Mouse (Mus musculus): ENCODE data around the gene Spocd1. TPM values are rescaled to one million over a fixed set of nuclear protein-coding genes. Genes with fewer than 3 reads are reported as not detected.

The Spocd1 gene
- polyA plus RNA-seq, 1 experiment from 2014 or later, result 0.47 TPM

DNA sequence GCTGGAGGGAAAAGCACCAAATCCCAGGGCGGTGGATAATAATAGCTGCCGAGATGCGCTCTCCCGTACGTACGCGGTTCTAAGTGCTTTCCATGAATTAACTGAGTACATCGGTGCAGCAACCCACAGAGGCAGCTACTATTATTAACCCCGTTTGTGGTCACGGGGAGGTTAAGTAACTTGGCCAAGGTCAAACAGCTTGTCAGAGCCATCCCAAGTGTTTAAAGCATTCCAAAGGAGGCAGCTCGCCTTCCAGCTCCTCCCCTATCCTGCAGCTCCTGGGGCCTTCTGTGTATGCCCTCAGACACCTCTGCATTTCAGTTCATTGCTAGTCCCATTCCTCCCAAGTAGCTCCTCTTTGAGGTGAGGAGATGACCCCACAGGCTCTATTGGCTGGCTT, 36.2 kb downstream of the Spocd1 start:
- Histone ChIP-seq H3K4me2 (ENCODE audit: low read length) (no peak overlapping the region), H3K4me3 (ENCODE audit: control insufficient read depth in 1 of 2, insufficient read depth in 1 of 2, low read depth in 1 of 2, low read length in 2 of 2) (no peak overlapping the region), H3K9me3 (ENCODE audit: control insufficient read depth, low read length) (no peaks in the 10 kb centered on the region), H3K27ac (replicated peaks in 1 of 2; ENCODE audit: control insufficient read depth in 1 of 2, insufficient read depth in 1 of 2, low read depth in 2 of 2, low read length in 2 of 2) (no peak overlapping the region), H3K4me1 (ENCODE audit: control insufficient read depth in 2 of 2, insufficient read depth in 2 of 2, low read length in 2 of 2) (peaks cover 13 to 21% of the 10 kb centered on the region in 2 experiments), H3K9ac (ENCODE audit: low read length) (no peak overlapping the region), H3K36me3 (ENCODE audit: control insufficient read depth, insufficient read depth, low read length) (no peaks in the 10 kb centered on the region), H3K27me3 (ENCODE audit: control insufficient read depth, insufficient read depth, low read length) (no peaks in the 10 kb centered on the region)
- ATAC-seq (ENCODE audit: insufficient number of reproducible peaks, insufficient read depth, low FRiP score, low read depth), result no peak
- 22% methylated on average over 11 of the region's 11 CpGs for WGBS

DNA sequence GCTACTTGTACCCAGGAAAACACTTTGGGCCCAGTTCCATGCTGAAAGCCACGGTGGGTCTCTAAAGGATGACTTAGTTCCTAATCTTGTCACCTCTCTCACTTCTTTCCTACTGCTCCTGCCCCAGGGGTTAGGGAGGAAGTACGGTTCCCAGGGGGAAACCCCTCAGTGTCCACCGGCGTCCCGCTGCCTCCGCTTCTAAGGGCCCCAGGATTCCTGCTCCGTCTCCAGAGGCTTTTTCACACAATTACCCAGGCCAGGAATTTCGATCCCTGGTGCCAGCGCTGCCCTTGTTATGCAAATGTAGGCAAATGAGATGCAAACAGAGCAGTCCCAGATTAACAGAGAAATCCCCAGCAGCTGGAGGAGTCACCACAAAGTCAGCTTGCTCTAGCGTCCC, 37.2 kb downstream of the Spocd1 start:
- no peak overlapping the region for H3K4me3 ChIP-seq (ENCODE audit: control insufficient read depth in 1 of 2, insufficient read depth in 1 of 2, low read depth in 1 of 2, low read length in 2 of 2)
- no peak overlapping the region for H3K4me2 ChIP-seq (ENCODE audit: low read length)
- H3K9ac ChIP-seq (ENCODE audit: low read length), result no peak overlapping the region
- H3K27ac ChIP-seq (replicated peaks in 1 of 2; ENCODE audit: control insufficient read depth in 1 of 2, insufficient read depth in 1 of 2, low read depth in 2 of 2, low read length in 2 of 2), result no peak overlapping the region
- WGBS, result 50% methylated on average over 10 of the region's 10 CpGs
- H3K4me1 ChIP-seq (ENCODE audit: control insufficient read depth in 2 of 2, insufficient read depth in 2 of 2, low read length in 2 of 2), result peaks cover 13 to 18% of the 10 kb centered on the region in 2 experiments
- no peaks in the 10 kb centered on the region for H3K9me3 ChIP-seq (ENCODE audit: control insufficient read depth, low read length)
- H3K36me3 ChIP-seq (ENCODE audit: control insufficient read depth, insufficient read depth, low read length), result no peaks in the 10 kb centered on the region
- ATAC-seq (ENCODE audit: insufficient number of reproducible peaks, insufficient read depth, low FRiP score, low read depth), result no peak
- H3K27me3 ChIP-seq (ENCODE audit: control insufficient read depth, insufficient read depth, low read length), result no peaks in the 10 kb centered on the region

DNA sequence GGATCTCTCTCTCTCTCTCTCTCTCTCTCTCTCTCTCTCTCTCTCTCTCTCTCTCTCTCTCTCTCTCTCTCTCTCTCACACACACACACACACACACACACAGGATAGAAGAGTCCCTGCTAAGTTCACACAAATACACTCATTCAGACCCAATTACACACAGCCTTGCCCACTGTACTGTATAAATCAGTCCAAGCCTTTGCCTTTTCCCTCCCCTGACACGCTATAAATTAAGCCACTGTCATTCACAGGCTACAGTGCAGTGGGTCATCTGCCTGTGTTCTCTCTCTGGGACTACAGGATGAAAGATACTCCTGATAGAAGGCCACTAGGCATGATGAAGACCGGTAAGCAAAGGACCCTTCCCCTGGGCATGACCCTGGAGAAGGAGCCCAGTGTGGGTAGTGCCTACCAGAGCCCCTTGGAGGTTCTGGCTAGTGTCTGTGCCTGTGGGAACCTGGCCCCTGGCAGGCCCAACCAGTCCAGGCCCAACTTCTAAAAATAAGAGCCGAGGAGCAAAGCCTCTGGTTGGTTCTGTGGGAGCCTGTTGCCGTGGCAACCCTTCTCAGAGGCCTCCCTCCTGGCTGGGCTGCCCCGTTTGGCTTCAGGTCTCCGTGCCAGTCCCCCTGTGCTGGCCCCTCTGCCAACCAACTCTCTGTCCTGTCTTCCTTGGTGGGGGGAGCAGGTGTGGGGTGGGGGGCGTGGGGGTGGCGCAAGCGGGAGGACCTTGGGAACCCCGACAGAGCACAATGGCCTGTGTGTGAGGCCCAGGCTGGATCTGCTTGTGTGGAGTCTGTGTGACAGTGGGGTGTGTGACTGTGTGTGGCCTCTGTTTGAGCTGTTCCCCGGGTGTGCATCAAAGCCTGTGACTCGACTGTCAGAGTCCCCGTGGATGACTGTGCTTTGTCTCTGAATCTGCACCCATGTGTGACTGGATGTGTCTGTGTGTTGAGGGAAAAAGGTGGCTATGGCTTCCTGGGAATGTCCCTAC, 38.3 kb downstream of the Spocd1 start:
- Histone ChIP-seq H3K36me3 (ENCODE audit: control insufficient read depth, insufficient read depth, low read length) (no peaks in the 10 kb centered on the region), H3K9ac (ENCODE audit: low read length) (no peak overlapping the region), H3K27me3 (ENCODE audit: control insufficient read depth, insufficient read depth, low read length) (no peaks in the 10 kb centered on the region; the same call in 1 of the 2 replicates), H3K4me3 (ENCODE audit: control insufficient read depth in 1 of 2, insufficient read depth in 1 of 2, low read depth in 1 of 2, low read length in 2 of 2) (no peak overlapping the region), H3K27ac (replicated peaks in 1 of 2; ENCODE audit: control insufficient read depth in 1 of 2, insufficient read depth in 1 of 2, low read depth in 2 of 2, low read length in 2 of 2) (no peak overlapping the region), H3K4me2 (ENCODE audit: low read length) (no peak overlapping the region), H3K4me1 (ENCODE audit: control insufficient read depth in 2 of 2, insufficient read depth in 2 of 2, low read length in 2 of 2) (peaks cover 13 to 18% of the 10 kb centered on the region in 2 experiments), H3K9me3 (ENCODE audit: control insufficient read depth, low read length) (no peaks in the 10 kb centered on the region)
- 0 out of 2 replicates have a peak, but pooled peaks have one; percentile 35 for ATAC-seq (ENCODE audit: insufficient number of reproducible peaks, insufficient read depth, low FRiP score, low read depth)
- WGBS, result 49% methylated on average over 13 of the region's 13 CpGs

DNA sequence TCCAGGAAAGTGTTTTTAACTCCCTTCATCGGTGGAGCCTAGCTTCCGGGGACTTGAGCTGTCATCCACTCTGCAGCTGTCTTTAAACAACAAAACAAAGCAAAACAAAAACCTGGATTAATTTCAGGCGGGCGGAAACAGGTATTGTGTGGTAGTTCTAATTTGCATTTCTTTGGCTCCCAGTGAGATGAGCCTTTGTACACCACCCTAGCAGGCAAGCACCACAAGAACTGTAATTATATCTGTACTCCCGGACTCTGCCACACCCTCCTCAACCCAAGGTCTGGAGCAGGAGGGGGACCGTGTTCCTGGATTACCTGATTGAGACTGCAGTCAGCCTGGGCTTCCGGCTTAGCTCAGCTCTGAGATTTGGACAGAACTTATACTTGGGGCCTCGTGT, 41.1 kb downstream of the Spocd1 start:
- Histone ChIP-seq H3K9ac (ENCODE audit: low read length) (no peak overlapping the region), H3K27ac (replicated peaks in 1 of 2; ENCODE audit: control insufficient read depth in 1 of 2, insufficient read depth in 1 of 2, low read depth in 2 of 2, low read length in 2 of 2) (no peak overlapping the region), H3K9me3 (ENCODE audit: control insufficient read depth, low read length) (no peaks in the 10 kb centered on the region), H3K4me3 (ENCODE audit: control insufficient read depth in 1 of 2, insufficient read depth in 1 of 2, low read depth in 1 of 2, low read length in 2 of 2) (no peak overlapping the region), H3K4me2 (ENCODE audit: low read length) (no peak overlapping the region), H3K36me3 (ENCODE audit: control insufficient read depth, insufficient read depth, low read length) (no peaks in the 10 kb centered on the region), H3K4me1 (ENCODE audit: control insufficient read depth in 2 of 2, insufficient read depth in 2 of 2, low read length in 2 of 2) (peaks cover 10 to 13% of the 10 kb centered on the region in 2 experiments; a peak in 3 of 4 replicates), H3K27me3 (ENCODE audit: control insufficient read depth, insufficient read depth, low read length) (peaks cover 10% of the 10 kb centered on the region)
- 66% methylated on average over 8 of the region's 8 CpGs for WGBS
- no peak for ATAC-seq (ENCODE audit: insufficient number of reproducible peaks, insufficient read depth, low FRiP score, low read depth)

DNA sequence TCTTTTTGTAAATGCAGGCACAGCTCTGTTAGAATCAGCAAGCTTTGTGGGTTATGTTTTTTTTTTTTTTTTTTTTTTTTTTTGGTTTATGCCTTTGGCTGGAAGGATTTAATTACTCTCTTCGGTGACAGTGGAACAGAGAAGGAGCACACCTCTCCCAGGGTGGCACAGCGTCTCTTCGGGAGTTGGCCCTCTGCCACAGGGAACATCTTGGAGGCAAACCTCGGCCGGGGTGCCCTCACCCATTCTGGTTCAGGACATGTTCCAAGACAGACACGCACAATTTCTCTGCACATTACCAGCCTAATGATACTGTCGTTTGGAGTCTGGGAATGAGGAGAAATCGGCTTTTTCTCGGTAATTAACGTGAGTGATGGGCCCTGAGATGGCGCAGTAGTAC, 41.8 kb downstream of the Spocd1 start:
- peaks cover 10% of the 10 kb centered on the region for H3K27me3 ChIP-seq (ENCODE audit: control insufficient read depth, insufficient read depth, low read length)

DNA sequence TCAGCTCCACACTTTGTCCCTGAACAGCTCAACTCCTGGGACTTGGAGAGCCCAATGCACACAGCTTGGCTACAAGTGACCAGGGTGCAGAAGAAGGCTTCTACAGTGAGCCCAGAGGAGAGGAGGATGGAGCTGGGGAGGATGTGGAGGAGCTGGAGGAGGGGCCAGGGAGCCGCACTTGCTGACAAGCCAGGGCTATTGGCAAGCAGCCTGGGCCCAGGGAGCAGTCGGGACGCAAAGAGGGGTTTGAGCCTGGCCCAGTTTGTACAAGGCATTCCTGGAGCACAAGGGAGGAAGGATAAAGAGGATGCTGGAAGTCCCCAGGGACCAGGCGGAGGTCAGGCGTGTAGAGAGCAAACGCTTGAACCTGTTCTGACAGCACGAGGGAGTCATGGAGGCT, 42.9 kb downstream of the Spocd1 start:
- no peak overlapping the region for H3K4me2 ChIP-seq (ENCODE audit: low read length)
- WGBS, result 29% methylated on average over 7 of the region's 7 CpGs
- no peaks in the 10 kb centered on the region for H3K36me3 ChIP-seq (ENCODE audit: control insufficient read depth, insufficient read depth, low read length)
- H3K27me3 ChIP-seq (ENCODE audit: control insufficient read depth, insufficient read depth, low read length), result peaks cover 10% of the 10 kb centered on the region
- peaks cover 7 to 10% of the 10 kb centered on the region in 2 experiments; a peak in 3 of 4 replicates for H3K4me1 ChIP-seq (ENCODE audit: control insufficient read depth in 2 of 2, insufficient read depth in 2 of 2, low read length in 2 of 2)
- no peak overlapping the region for H3K27ac ChIP-seq (replicated peaks in 1 of 2; ENCODE audit: control insufficient read depth in 1 of 2, insufficient read depth in 1 of 2, low read depth in 2 of 2, low read length in 2 of 2)
- H3K9ac ChIP-seq (ENCODE audit: low read length), result no peak overlapping the region
- H3K4me3 ChIP-seq (ENCODE audit: control insufficient read depth in 1 of 2, insufficient read depth in 1 of 2, low read depth in 1 of 2, low read length in 2 of 2), result no peak overlapping the region
- no peak for ATAC-seq (ENCODE audit: insufficient number of reproducible peaks, insufficient read depth, low FRiP score, low read depth)
- no peaks in the 10 kb centered on the region for H3K9me3 ChIP-seq (ENCODE audit: control insufficient read depth, low read length)

More for the DNA sequence above, 41.8 kb downstream of the Spocd1 start:
- H3K36me3 ChIP-seq (ENCODE audit: control insufficient read depth, insufficient read depth, low read length), result no peaks in the 10 kb centered on the region
- no peak overlapping the region for H3K27ac ChIP-seq (replicated peaks in 1 of 2; ENCODE audit: control insufficient read depth in 1 of 2, insufficient read depth in 1 of 2, low read depth in 2 of 2, low read length in 2 of 2)
- WGBS, result 81% methylated on average over 11 of the region's 11 CpGs
- no peak for ATAC-seq (ENCODE audit: insufficient number of reproducible peaks, insufficient read depth, low FRiP score, low read depth)
- H3K4me3 ChIP-seq (ENCODE audit: control insufficient read depth in 1 of 2, insufficient read depth in 1 of 2, low read depth in 1 of 2, low read length in 2 of 2), result no peak overlapping the region
- no peak overlapping the region for H3K9ac ChIP-seq (ENCODE audit: low read length)
- H3K4me1 ChIP-seq (ENCODE audit: control insufficient read depth in 2 of 2, insufficient read depth in 2 of 2, low read length in 2 of 2), result peaks cover 7 to 10% of the 10 kb centered on the region in 2 experiments; a peak in 3 of 4 replicates
- H3K9me3 ChIP-seq (ENCODE audit: control insufficient read depth, low read length), result no peaks in the 10 kb centered on the region
- H3K4me2 ChIP-seq (ENCODE audit: low read length), result no peak overlapping the region

DNA sequence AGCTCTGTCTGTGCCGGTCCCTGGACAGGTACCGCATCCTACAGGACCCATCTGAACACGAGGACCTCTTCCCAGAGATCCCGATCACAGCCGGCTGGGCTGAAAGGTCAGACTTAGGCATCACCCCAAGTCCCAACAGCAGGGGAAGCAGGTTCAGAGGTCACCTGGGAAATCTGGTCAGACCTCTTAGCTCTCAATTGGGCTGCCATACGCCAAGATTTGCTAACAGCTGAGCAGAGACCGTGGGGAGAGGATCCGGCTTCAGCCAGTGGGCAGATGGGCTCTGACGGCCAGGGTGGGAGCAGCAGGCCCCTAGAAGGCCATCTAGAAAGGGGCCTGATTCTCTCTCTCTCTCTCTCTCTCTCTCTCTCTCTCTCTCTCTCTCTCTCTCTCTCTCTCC, 45.2 kb downstream of the Spocd1 start:
- Histone ChIP-seq H3K27me3 (ENCODE audit: control insufficient read depth, insufficient read depth, low read length) (peaks cover 14% of the 10 kb centered on the region), H3K9me3 (ENCODE audit: control insufficient read depth, low read length) (no peaks in the 10 kb centered on the region), H3K4me1 (ENCODE audit: control insufficient read depth in 2 of 2, insufficient read depth in 2 of 2, low read length in 2 of 2) (no peaks in the 10 kb centered on the region), H3K9ac (ENCODE audit: low read length) (no peak overlapping the region), H3K4me3 (ENCODE audit: control insufficient read depth in 1 of 2, insufficient read depth in 1 of 2, low read depth in 1 of 2, low read length in 2 of 2) (no peak overlapping the region), H3K36me3 (ENCODE audit: control insufficient read depth, insufficient read depth, low read length) (no peaks in the 10 kb centered on the region), H3K27ac (replicated peaks in 1 of 2; ENCODE audit: control insufficient read depth in 1 of 2, insufficient read depth in 1 of 2, low read depth in 2 of 2, low read length in 2 of 2) (no peak overlapping the region), H3K4me2 (ENCODE audit: low read length) (no peak overlapping the region)
- no peak for ATAC-seq (ENCODE audit: insufficient number of reproducible peaks, insufficient read depth, low FRiP score, low read depth)
- 62% methylated on average over 9 of the region's 9 CpGs for WGBS

All from heart, embryonic 14.5 days (tissue).